Mouse (Mus musculus): ENCODE results near the gene Arhgef16.

Gene Arhgef16

GRCm38 (mm10) chr4:154229569-154229968 is 71.9 kb downstream of the Arhgef16 start:
- DNase-seq (ENCODE audit: low spot score), result no peak

Measured in urinary bladder, postnatal 10 days (tissue).